Mouse (Mus musculus): ENCODE measurements around the gene Gtf3c5.

Gene Gtf3c5

DNA sequence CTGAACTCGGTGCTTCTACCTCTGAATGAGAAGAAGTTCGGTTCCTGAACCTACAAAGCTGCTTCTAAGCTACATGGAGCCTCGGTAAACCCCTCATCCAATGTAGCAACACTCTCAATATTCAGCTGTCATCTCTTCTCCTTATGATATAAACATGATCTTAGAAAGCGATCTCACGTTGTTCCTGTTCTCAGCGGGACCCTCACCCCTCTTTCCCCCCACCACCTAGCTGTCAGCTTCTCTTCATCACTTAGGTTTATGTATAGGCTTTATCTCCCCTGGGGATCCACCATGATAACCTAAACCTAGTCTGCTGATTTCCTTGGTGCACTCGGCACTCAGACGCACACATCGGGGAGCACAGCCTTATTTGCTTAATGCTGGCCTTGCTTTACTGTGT lies at the start of gene Gtf3c5:
Gtf3c5 (minus strand) TSS at position 101 of the 400 bp plus-strand sequence.
- no peak for DNase-seq (ENCODE audit: low spot score)

DNA sequence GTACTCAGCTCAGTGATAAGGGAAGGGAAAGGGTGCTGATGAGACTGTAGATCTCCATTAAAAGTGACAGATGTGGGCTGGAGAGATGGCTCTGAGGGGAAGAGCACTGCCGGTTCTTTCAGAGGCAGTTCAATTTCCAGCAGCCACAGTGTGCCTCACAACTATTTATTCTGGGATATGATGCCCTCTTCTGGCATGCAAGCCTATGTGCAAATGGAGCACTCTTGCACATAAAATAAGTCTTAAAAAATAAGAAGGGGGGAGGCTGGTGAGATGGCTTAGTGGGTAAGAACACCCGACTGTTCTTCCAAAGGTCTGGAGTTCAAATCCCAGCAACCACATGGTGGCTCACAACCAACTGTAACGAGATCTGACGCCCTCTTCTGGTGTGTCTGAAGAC lies 49.6 kb upstream of the Gtf3c5 start:
- no peak for DNase-seq (ENCODE audit: low spot score)

DNA sequence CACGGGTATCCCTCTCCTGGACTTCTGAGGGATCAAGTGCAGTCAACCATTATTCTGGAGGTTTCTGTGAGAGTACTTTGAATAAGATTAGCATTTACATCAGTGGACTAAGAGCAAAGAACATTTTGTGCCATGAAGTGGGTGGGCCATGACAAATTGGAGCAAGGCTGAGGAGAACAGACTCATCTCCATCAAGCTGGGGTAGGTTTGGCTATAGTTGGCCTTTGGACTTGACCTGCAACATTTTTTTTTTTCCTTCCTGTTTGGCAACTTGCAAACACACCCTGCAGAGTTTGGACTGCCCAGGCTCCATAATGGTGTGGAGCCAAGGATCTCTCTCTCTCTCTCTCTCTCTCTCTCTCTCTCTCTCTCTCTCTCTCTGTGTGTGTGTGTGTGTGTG lies 49.1 kb upstream of the Gtf3c5 start:
- DNase-seq (ENCODE audit: low spot score): no peak

DNA sequence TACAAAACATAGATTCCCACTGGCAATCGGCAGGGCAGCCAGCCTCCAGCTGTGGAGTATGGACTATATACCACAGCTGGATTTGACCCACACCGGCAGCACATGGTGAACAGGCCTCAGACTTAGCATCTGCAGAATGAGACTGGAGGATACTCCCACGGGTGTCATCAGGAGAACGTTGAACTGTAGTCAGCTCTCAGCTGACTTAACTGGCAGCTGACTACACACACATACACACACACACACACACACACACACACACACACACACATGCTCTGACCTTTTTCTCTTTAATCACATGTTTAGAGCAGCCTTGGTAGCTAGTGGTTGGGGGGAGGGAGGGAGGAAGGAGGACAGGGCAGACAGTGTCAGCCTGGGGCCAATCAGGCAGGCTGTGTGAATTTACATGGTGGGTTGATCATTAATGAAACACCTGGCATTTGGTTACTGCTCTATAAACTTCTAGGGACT lies 46.4 kb upstream of the Gtf3c5 start:
- DNase-seq (ENCODE audit: low spot score): no peak

DNA sequence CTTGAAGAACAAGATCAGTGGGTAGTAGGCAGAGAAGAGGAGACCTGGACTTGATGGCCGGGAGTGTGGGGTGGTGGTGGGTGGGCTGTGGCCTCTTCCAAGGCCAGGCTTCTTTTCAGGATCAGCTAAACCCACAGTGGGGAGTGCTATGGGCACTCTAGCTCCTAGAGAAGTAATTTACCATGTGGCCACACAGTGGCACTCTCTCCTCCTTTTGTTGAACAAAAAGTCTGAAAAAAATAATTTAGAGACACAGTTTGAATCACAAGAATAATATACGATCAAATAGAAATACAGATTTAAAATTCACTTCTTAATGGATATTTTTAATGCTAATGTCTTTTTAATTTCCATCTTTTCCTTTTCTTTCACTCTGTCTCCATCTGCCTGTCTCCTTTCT lies 44.5 kb upstream of the Gtf3c5 start:
- DNase-seq (ENCODE audit: low spot score): no peak

DNA sequence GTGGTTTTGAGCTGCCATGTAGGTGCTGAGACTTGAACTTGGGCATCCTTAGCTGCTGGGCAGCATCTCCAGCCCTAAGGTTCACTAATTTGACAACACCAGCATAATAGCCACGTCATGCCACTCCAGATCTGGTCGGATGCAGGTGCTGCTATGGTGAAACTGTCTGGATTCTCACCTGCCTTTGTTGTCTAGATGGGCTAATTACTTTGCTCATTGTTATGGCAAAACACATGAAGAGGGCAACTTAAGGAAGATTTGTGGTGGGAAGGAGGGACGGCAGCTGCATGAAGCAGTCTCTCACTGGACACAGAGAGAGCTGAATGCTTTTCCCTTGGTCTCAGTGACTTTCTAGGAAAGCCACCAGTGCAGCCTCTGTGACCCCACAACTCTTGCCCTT lies 42.5 kb upstream of the Gtf3c5 start:
- DNase-seq (ENCODE audit: low spot score): no peak

DNA sequence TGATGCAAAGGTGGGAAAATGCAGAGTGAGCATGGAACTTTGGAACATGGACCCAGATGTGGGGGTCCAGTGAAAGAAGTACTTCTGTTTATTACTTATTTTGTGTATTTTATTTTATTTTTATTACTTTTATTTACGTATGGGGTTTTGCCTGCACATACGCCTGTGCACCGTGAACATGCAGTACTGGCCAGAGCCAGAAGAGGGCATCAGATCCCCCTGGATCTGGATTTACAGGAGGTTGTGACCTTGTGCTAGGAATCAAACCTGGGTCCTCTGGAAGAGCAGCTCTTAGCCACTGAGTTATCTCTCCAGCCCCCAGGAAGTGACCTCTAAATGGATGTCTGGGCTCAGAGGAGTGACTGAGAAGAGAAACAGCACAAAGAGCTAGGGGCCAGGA lies 41.3 kb upstream of the Gtf3c5 start:
- DNase-seq (ENCODE audit: low spot score): no peak

DNA sequence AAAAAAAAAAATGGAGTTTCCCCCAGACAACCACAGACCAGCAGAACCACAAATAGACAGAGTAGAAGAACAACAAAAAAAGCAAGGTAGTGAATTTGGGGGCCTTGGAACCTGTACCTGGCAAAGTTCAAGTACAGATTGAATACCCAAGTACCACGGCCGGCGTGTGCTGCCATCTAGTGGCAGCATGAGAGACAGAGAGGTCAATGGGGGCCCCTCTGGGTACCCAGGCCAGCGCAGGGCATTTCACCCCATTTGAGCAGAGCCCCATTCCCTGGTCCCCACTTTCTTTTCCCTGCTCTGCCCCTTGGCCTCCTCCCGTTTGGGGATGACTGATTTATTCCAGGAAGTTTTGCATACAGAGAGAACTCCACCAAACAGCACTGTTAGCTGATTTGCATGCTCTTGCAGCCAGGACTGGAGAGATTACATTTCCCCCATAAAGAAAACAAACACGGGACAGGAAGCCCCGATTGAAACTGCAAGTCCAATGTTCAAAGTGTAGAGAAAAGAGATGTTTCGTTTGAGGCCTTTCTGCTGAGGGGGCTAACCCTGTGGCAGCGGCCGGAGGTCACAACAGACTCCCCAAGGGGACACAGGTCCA lies 39.1 kb upstream of the Gtf3c5 start:
- DNase-seq (ENCODE audit: low spot score): no peak

DNA sequence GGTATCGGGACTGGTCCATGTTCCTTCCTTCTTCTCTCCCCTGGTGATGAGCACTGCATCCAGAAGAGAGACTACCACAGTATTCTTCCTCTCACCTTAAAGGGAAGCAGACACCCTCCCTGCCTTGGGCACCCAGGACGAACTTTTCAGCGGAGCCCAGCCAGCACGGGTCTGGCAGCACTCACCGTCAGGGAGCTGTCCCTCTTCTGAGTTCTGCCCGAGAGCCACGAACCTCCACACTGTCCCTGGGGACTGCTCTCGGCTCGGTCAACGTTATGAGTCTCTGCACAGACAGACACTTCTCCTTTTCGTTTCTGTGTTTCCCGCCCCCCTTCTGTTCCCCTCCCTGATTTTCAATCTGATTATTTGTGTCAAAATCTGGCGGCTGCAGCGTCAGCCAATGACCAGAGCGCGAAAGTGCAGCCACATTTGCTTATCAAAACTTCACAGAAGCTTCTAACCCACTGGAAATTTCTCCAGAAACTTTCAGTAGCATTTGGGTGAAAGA lies 38.2 kb upstream of the Gtf3c5 start, which contains the start of gene Gfi1b:
Gfi1b (minus strand) TSS at position 319 of the 508 bp plus-strand sequence.
- no peak for DNase-seq (ENCODE audit: low spot score)

DNA sequence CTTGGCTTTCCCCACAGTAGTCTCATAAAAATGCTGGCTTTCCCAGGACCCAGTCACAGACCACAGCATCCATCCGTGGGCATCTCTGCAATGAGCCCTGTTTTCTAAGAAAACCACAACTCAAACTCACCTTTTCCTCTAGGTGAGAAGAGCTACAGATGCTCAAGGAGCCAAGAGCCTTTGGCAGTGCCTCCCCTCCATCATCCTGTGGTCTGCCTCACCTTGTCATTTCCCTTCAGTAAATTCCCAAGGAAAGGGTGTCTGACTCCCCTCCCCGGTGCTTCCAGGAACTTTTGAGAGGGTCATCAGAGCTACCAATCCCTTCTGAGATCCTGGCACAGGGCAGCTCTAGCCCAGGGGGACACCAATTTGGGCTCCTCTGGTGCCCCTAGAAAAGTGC lies 37.6 kb upstream of the Gtf3c5 start:
- DNase-seq (ENCODE audit: low spot score): no peak

DNA sequence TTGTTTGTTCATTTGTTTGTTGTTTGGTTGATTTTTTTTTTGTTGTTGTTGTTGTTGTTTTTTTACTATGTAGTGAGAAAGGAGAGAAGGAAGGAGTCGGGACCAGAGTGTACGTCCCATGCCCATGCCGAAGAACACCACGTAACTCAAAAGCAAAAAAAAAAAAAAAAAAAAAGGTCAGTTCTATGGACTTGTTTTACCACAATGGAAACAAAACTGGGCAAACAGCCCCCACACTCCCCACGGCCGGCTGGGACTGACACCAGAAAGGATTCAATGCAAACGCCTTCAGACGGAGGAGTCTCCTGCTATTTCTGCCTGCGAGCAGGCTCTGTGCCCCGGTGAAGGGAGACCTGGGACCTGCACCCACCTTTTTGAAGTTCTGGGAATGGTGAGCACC lies 37.0 kb upstream of the Gtf3c5 start:
- no peak for DNase-seq (ENCODE audit: low spot score)

DNA sequence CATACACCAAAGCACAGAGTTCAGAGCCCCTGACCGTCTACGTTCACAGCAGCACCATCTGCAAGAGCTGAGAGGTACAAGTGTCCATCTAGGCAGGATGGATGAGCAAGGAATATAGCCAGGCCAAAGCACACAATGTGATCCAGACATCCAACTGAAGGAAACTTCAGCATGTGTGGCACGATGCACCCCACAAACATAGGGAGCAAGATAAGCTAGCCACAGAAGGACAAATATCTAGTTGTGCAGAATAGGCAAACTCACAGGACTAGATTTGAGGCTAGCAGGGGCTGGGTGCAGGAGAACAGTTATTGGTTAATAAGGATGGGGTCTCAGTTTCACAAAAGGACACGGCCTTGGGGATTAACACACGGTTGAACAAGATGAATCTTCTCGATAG lies 35.8 kb upstream of the Gtf3c5 start:
- DNase-seq (ENCODE audit: low spot score): no peak

DNA sequence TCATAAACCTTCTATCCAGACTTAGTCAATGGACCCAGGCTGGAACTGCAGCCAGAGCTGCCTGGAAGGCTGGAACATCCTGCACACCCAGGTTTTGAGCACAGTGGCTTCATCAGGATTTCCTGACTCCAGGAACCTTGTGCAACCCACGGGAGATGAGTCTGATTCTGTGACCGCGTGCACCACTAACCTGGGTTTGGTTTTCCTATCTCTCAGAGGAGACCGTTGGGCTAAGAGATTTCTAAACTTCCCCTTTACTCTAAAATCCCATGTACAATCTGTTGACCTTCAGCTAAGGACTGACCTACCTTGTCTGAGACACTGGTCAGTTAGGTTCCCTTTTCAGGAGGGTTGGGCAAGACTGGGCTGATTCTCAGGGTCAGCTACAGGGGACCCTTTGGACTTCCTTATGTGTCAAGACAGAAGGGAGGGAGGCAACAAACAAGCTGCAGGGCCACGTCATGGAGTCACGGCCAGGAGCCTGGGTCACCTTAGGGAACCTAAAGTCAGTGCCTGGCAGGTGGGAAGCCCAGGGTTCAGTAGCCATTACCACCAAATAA lies 35.3 kb upstream of the Gtf3c5 start:
- DNase-seq (ENCODE audit: low spot score): no peak

DNA sequence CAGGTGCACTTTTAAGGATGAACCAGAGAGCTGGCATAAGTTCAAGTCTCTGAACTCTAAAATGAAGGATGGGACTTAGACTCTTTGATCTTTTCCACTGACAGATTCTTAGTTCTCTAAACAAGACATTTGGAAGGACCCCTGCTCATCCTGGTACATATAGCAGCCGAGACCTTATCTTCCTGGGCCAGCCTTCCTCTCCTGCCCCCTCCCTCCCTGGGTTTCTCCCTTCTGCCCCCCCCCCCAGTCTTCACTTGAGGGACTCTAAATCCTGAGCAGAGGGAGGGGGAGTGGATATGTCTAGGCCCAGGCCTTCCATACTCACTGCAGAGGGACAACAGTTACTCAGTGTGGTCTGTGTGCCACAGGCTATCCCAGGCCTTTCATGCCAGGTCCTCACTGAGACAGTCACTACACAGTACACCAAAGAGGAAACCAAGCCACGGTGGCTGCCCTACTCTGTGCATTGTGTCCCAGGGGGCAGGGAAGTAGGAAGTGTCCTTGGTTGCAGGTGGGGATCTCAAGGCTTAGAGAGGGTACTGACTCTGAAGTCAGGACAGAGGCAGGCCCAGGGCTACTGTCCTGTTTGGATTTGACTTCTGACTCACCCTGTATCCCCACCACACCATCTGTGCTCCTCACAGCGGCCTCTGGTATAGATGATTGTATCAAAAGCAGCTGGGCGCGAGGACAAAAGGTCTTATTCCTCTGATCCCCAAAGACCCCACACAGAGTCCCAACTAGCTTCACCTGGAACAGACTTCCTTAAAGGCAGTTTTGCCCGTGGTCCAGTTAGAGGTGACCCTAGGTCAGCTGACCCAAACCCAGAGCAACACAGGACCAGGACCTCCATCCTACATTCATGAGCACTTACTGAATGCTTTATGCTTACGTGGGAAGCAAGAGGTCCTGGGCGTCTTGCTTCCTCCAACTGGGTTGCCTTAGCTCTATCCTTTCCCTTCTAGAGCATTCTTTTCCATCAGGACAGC lies 34.2 kb upstream of the Gtf3c5 start:
- no peak for DNase-seq (ENCODE audit: low spot score)

DNA sequence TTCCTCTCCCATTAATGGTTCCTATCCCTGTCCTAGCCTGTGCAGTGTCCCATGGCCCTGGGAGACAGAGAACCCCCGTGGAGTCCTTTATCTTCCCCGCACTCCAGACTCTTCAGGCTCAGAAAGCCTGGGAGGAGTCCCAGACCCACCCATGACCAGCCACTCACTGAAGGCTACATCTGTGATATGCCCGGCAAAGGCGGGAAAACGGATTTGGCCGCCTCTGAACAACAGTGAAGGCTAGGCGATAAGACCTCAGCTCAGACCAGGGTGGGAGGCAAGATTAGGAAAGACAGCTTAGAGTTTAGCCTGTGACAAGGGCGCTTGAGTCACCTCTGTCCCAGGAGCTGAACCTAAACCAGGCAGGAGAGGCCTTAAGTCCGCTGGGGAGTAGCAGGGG lies 33.3 kb upstream of the Gtf3c5 start:
- no peak for DNase-seq (ENCODE audit: low spot score)

DNA sequence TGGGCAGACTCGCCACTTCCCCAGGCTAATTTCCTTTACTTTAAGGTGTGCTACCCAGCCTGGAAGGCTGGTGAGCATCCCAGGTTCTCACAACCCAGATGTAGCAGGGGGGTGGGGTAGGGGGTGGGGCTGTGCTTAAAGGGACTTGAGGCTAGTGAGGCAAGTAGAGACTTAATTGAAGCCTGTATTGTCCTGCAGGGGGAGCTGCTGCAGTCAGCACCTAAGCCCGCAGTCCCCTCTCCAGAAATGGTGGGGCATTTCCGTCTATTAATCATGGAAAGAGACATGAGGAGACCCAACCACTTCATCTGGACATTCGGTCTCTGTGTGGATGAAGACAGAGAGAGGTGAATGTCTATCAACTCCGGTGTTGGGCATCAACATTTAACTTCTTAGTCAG lies 32.8 kb upstream of the Gtf3c5 start:
- no peak for DNase-seq (ENCODE audit: low spot score)

DNA sequence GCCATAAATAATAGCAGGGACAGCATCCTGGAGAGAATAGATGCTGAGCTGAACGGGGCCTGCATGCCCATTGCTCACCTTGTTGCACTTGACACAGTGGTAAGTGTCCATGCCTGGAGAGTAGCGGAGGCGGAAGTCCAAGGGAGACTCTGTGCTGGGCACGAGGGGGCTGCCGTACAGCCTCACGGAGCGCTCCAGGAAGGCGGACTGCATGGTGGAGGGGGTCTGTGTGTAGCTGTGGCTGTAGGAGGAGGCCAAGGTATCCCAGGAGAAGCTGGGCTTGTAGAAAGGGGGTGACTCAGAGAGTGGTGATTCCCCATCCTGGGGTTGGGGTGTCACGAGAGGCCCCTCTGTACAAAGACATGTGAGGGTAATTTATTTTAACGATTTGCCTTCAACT lies 30.0 kb upstream of the Gtf3c5 start:
- DNase-seq (ENCODE audit: low spot score): no peak

DNA sequence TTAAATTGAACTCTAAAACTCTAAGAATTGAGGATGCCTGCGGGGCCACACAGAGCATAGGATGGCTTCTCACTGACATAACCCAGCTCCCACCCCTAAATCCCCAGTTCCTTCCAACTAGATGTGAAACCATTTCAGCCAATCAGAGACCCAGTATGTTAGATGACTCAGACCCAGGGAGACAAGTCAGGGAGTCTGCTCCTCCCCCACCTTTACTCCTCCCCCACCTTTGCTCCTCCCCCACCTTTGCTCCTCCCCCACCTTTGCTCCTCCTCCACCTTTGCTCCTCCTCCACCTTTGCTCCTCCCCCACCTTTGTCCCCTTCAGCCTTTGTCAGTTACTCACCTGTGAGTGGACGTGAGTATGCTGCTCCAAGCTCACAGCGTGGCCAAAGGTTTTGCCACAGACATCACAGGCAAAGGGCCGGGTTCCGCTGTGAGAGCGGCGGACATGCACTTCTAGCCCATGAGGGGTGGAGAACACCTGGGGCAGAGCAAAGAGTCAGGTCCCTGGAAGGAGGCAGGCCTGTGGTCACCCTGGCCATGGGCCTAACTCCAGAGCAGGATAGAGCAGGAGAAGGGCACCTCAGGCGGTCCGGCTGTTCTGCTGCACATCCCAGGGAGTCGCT lies 29.0 kb upstream of the Gtf3c5 start:
- DNase-seq (ENCODE audit: low spot score): no peak

DNA sequence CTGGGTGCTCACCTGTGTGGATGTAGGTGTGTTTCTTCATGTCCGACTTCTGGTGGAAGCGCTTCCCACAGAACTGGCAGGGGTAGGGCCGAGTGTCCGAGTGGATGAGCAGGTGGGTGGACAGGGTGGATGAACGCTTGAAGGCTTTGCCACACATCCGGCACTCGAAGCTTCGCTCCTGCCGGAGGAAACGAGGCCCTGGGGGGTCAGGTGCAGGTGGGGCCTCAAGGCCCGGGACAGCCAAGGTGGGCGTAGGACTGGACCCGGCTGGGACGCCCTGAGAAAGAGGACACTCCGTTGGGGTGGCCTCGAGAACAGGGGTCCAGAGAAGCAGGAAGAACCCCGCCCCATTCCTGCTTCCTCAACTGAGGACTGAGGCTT lies 27.8 kb upstream of the Gtf3c5 start:
- no peak for DNase-seq (ENCODE audit: low spot score)

DNA sequence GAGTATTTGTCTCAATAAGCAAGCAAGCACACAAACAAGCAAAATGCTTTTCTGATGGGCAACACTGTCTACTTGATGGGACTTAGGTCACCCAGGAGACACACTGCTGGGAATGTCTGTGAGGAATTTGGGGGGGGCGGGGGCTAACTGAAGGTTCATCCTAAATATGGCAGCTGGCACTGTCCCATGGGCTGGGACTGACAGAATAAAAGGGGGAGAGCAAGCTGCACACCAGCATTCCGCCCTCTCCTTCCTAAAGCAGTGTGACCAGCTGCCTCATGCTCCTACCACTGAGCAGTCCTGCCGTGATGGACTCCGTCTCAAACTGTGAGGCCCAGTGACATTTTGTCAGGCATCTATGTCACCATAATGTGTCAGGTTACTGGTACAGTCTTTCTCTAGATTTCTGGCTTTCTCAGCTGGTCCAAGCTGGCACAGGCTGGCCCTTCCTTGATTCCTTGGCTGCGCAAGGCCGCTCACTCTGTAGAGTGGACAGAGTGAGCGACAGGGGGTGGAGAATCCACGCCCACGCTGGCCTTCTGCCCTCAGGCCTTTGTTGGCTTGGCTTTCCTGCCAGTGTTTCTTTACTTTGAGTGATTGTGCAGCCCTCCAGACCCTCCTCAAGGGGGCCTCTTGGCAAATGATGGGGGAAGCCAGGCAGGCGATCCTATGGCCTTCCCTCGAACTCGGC lies 27.3 kb upstream of the Gtf3c5 start:
- no peak for DNase-seq (ENCODE audit: low spot score)

DNA sequence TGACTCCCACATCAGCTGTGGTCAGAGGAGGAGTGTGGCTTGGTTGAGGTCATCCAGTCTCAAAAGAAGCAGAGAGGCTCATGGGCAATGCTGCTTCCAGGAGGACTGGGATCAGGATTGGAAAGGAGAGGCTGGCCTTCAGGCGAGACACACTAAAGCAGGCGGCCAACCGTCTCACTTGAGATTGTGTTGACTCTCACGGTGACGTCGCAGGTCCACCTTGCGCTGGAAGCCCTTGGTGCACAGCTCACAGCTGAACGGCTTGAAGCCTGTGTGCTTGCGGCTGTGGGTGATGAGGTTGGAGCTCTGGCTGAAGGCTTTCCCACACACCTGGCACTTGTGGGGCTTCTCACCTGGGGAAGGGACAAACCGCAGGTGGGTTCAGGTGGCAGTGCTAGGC lies 26.3 kb upstream of the Gtf3c5 start:
- no peak for DNase-seq (ENCODE audit: low spot score)
